Mouse (Mus musculus) G1E (cell line): ENCODE results near the gene Tcp11.

Experiments used
- CTCF ChIP-seq: IDR thresholded peaks from 2 replicates; pipeline ENCODE4 v1.5.1; 2012; ENCODE audit warnings: low read depth, low read length, inconsistent platforms, mixed read lengths
- GATA1 ChIP-seq: IDR thresholded peaks from 2 replicates; pipeline ENCODE4 v1.6.1; 2012; ENCODE audit warnings: borderline replicate concordance, low read length, inconsistent platforms, mixed read lengths
- POLR2AphosphoS5 ChIP-seq: IDR thresholded peaks from 2 replicates; pipeline ENCODE4 v1.6.1; 2012; ENCODE audit warnings: low read depth, low read length, inconsistent platforms; ENCODE audit not compliant: insufficient replicate concordance
- TAL1 ChIP-seq: conservative IDR thresholded peaks from 2 replicates; pipeline ENCODE4 v1.6.1; 2012; ENCODE audit warnings: low read depth, low read length, inconsistent platforms, mixed read lengths

- TF ChIP-seq CTCF = no peak
- no peak for TF ChIP-seq GATA1
- TF ChIP-seq TAL1 = no peak
- no peak for TF ChIP-seq POLR2AphosphoS5
Measured at GRCm38 (mm10) chr17:28120460-28120859, 40.0 kb upstream of the Tcp11 start.
